Mouse (Mus musculus): ENCODE data around the gene Tysnd1.

- 0 out of 2 replicates have a peak, but pooled peaks have one; percentile 24 for TF ChIP-seq EP300 (IDR thresholded peaks at IDR 0.05; ENCODE audit: low read depth)
- TF ChIP-seq CTCF (IDR thresholded peaks at IDR 0.05; ENCODE audit: low read depth) = no peak
These were observed 18.8 kb downstream of the Tysnd1 start for GRCm38 (mm10) chr10:61714146-61714545.

Data from liver, postnatal 0 days (tissue).